Comparison of ENCODE assay signal across 17 mouse cellular contexts in the genomic region with DNA sequence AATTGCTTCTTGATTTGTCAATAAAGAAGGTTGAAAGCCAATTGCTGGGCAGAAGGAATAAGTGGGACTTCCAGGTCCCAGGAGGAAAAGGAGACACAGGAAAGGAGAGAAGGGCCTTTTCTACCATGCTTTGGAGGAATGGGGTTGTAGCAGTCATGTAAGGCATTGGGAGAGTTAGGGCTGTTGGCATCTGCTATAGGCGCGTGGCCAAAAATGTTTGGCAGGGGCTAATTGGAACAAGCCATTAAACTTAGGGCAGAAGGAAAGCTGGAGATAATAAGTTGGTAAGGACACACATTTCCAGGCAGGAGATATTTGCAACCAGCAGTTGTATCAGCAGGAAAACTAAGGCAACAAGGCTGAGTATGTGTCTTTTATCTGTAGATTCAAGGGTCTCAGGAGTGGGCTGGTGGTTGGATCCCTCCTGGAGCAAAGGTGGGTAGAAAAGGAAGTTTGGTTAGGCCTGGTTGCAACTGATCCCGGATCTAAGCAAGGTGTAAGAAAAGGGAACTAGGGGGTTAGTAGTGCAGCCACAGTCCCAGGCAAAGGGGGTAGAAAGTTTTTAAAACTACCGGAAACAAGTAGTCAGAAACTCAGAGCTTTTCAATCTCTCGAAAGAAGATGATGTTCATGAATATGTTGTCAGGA. TPM values are rescaled to one million over a fixed set of nuclear protein-coding genes. Genes with fewer than 3 reads are reported as not detected.
A peak's percentile ranks its signal among the peaks of the same experiment; 100 is the strongest.
DNase-seq lines count a peak whose midpoint lies in the region; ATAC-seq and TF ChIP-seq lines count a peak whose summit lies in the region.
"Had no signal": no experiment of that assay in that cellular context is flagged by ENCODE, and none has a peak within 500 bp of the region (broad histone marks: within the 10 kb centered on the region; RNA-seq: fewer than 3 reads in every experiment).

No protein-coding gene starts in this region.

- DNase-seq in cerebellum, postnatal 14 days = peak; percentile 68
- no peak for DNase-seq in cerebellum, adult 11-12 months
- DNase-seq in midbrain, postnatal 0 days (ENCODE audit: low spot score) = peak; percentile 11
- DNase-seq in midbrain, embryonic 10.5 days (ENCODE audit: low spot score) = no peak
- peak; percentile 44 for DNase-seq in heart, postnatal 0 days (ENCODE audit: low spot score)
- DNase-seq in skeletal muscle tissue, adult 2 months (ENCODE audit: low read depth, low spot score) = peak; percentile 9
- DNase-seq in thymus, adult 18-20 months = no peak
- DNase-seq in right cerebral cortex, postnatal 14 days = no peak
- DNase-seq: B cell, adult 2 months; cerebellum, adult 18-20 months; kidney, adult 11 months; lung, embryonic 14.5 days had no signal

- 92% methylated on average over 5 of the region's 5 CpGs for WGBS in midbrain, postnatal 0 days
- WGBS in midbrain, embryonic 10.5 days = 90% methylated on average over 5 of the region's 5 CpGs
- WGBS in heart, postnatal 0 days = 73% methylated on average over 5 of the region's 5 CpGs

- no peaks in the 10 kb centered on the region for H3K27me3 ChIP-seq in midbrain, postnatal 0 days (ENCODE audit: insufficient read depth, low read length)
- H3K27me3 ChIP-seq in midbrain, embryonic 10.5 days (ENCODE audit: low read depth, poor library complexity, severe bottlenecking) = peaks cover under 1% of the 10 kb centered on the region; the same call in 1 of the 2 replicates
- no peaks in the 10 kb centered on the region for H3K27me3 ChIP-seq in heart, postnatal 0 days (ENCODE audit: control insufficient read depth, insufficient read depth, low read length)
- H3K27me3 ChIP-seq: embryonic facial prominence, embryonic 12.5 days; forebrain, embryonic 12.5 days; megakaryocyte, embryonic 14.5 days had no signal

- no peak overlapping the region for H3K9ac ChIP-seq in midbrain, postnatal 0 days (replicated peaks; ENCODE audit: low read length, poor library complexity, severe bottlenecking)
- H3K9ac ChIP-seq in heart, postnatal 0 days (replicated peaks; ENCODE audit: low read depth, low read length) = no peak overlapping the region
- H3K9ac ChIP-seq: embryonic facial prominence, embryonic 12.5 days; forebrain, embryonic 12.5 days; lung, embryonic 14.5 days had no signal

- ATAC-seq in midbrain, postnatal 0 days (ENCODE audit: low FRiP score) = no peak
- ATAC-seq in heart, postnatal 0 days (ENCODE audit: insufficient read depth, low read depth) = peak; percentile 58; the same call in 1 of the 2 replicates

- H3K9me3 ChIP-seq in midbrain, postnatal 0 days (ENCODE audit: low read length) = no peaks in the 10 kb centered on the region
- no peaks in the 10 kb centered on the region for H3K9me3 ChIP-seq in midbrain, embryonic 10.5 days (replicated peaks)
- H3K9me3 ChIP-seq in heart, postnatal 0 days (replicated peaks; ENCODE audit: control insufficient read depth, low read length) = no peaks in the 10 kb centered on the region
- H3K9me3 ChIP-seq: embryonic facial prominence, embryonic 12.5 days; forebrain, embryonic 12.5 days; G1E had no signal

- H3K27ac ChIP-seq in midbrain, postnatal 0 days (ENCODE audit: low read depth, low read length) = no peak overlapping the region
- no peak overlapping the region for H3K27ac ChIP-seq in midbrain, embryonic 10.5 days (replicated peaks)
- H3K27ac ChIP-seq in heart, postnatal 0 days (ENCODE audit: low read depth) = peak overlapping the region; percentile 46
- H3K27ac ChIP-seq: embryonic facial prominence, embryonic 12.5 days; forebrain, embryonic 12.5 days; layer of hippocampus, adult 2 months had no signal

- H3K4me3 ChIP-seq in midbrain, postnatal 0 days (ENCODE audit: low read depth, low read length) = no peak overlapping the region
- no peak overlapping the region for H3K4me3 ChIP-seq in midbrain, embryonic 10.5 days
- no peak overlapping the region for H3K4me3 ChIP-seq in heart, postnatal 0 days (ENCODE audit: low read depth, low read length)
- H3K4me3 ChIP-seq: embryonic facial prominence, embryonic 12.5 days; forebrain, embryonic 12.5 days; layer of hippocampus, adult 2 months; megakaryocyte, embryonic 14.5 days had no signal

- no peaks in the 10 kb centered on the region for H3K36me3 ChIP-seq in midbrain, postnatal 0 days (ENCODE audit: insufficient read depth, low read length)
- H3K36me3 ChIP-seq in midbrain, embryonic 10.5 days = no peaks in the 10 kb centered on the region
- no peaks in the 10 kb centered on the region for H3K36me3 ChIP-seq in heart, postnatal 0 days (replicated peaks; ENCODE audit: control insufficient read depth, insufficient read depth, low read length)
- H3K36me3 ChIP-seq: embryonic facial prominence, embryonic 12.5 days; forebrain, embryonic 12.5 days; G1E had no signal

- TF ChIP-seq EP300 in heart, postnatal 0 days (IDR thresholded peaks at IDR 0.05; ENCODE audit: low read depth) = no peak

- no peaks in the 10 kb centered on the region for H3K4me1 ChIP-seq in midbrain, postnatal 0 days (ENCODE audit: insufficient read depth, low read length)
- no peaks in the 10 kb centered on the region for H3K4me1 ChIP-seq in midbrain, embryonic 10.5 days
- H3K4me1 ChIP-seq in heart, postnatal 0 days (ENCODE audit: control insufficient read depth, insufficient read depth) = peaks cover 9% of the 10 kb centered on the region; the same call in 1 of the 2 replicates
- H3K4me1 ChIP-seq: embryonic facial prominence, embryonic 12.5 days; forebrain, embryonic 12.5 days; megakaryocyte, embryonic 14.5 days had no signal

- TF ChIP-seq CTCF in midbrain, postnatal 0 days (IDR thresholded peaks at IDR 0.05) = no peak
- TF ChIP-seq CTCF in heart, postnatal 0 days (IDR thresholded peaks at IDR 0.05; ENCODE audit: low read depth) = no peak

- no peak overlapping the region for H3K4me2 ChIP-seq in midbrain, postnatal 0 days (ENCODE audit: low read depth, low read length, poor library complexity, severe bottlenecking)
- H3K4me2 ChIP-seq in heart, postnatal 0 days (ENCODE audit: low read depth, low read length) = no peak overlapping the region
- H3K4me2 ChIP-seq: embryonic facial prominence, embryonic 12.5 days; forebrain, embryonic 12.5 days; lung, embryonic 14.5 days had no signal

RNA-seq across cellular contexts. Expression of gene Six2, which starts 40.1 kb away (rescaled TPM):
- 0.24 and 1.3 TPM in 2 replicates for total RNA-seq in midbrain, postnatal 0 days (2014; rRNA removed)
- polyA plus RNA-seq in midbrain, postnatal 0 days (2015; fragmentation: Nextera tagmentation; extraction: Ambion mirVana) = 0.17 and 0.39 TPM in 2 replicates
- 1.6 and 3.0 TPM in 2 replicates for polyA plus RNA-seq in midbrain, embryonic 10.5 days (2016; fragmentation: Nextera tagmentation; extraction: Ambion mirVana)
- total RNA-seq in heart, postnatal 0 days (2014; rRNA removed; ENCODE audit: low replicate concordance) = 0.08 TPM in 1 of 2 replicates, not detected in the other
- polyA plus RNA-seq in heart, postnatal 0 days (2015; fragmentation: Nextera tagmentation; extraction: Ambion mirVana) = 0.10 TPM in 1 of 2 replicates, not detected in the other
- total RNA-seq: G1E had no signal
- polyA plus RNA-seq: G1E; lung, embryonic 14.5 days had no signal

Comparison
In these comparisons a context has a peak if more than half of its experiments do, and no peak if none do; other contexts are left out.
1. DNase-seq: peak in cerebellum, postnatal 14 days (2 of 2), midbrain, postnatal 0 days (single experiment), heart, postnatal 0 days (single experiment) and skeletal muscle tissue, adult 2 months (single experiment); none in cerebellum, adult 11-12 months (single experiment), midbrain, embryonic 10.5 days (single experiment), thymus, adult 18-20 months (0 of 2) and right cerebral cortex, postnatal 14 days (single experiment).